Mouse (Mus musculus): ENCODE results near the gene Pycard. TPM values are rescaled to one million over a fixed set of nuclear protein-coding genes. Genes with fewer than 3 reads are reported as not detected.

Gene Pycard
- polyA plus RNA-seq, 1 experiment from 2014 or later, result 72.1 TPM

DNA sequence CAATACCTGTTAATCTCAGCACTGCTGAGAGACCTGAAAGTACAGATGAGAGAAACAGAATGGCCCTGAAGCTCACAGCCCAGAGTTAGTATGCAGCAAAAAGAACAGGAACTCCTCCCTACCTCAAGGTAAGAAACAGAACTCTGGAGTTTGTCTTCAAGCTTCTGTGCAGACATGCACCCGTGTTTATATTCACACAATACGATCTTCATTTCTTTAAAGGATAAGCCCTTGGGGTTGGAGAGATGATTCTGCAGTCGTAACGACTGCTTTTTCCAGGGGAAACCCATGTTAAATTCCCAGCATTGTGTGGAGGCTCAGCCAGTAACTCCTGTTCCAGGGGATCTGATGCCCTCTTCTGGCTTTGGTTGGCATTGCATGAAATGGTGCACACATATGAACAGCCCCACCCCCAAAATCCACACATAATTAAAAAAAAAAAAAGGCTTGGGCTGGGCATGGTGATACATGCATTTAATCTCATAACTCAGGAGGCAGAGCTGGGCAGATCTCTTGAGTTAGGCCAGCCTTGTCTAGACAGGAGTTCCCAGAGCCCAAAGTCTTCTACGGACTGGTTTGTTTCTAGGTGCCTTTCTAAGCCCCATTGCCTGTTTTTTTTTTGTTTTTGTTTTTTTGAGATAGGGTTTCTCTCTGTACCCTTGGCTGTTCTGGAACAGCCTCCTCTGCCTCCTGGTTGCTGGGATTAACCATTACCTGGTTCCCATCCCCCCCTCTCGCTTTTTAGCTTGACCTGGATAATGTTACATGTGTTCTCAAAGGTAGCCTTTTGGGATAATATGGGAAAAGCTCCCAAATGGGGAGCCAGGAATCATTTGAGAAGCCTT is 1.8 kb downstream of the Pycard start:
- no peaks in the 10 kb centered on the region for H3K9me3 ChIP-seq (replicated peaks; ENCODE audit: control insufficient read depth, low read length)
- H3K9ac ChIP-seq (ENCODE audit: low read length), result no peak overlapping the region
- 46% methylated on average over 6 of the region's 6 CpGs for WGBS
- H3K4me2 ChIP-seq (ENCODE audit: low read depth, low read length), result peak overlapping the region; percentile 76; the same call in 1 of the 2 replicates
- H3K27me3 ChIP-seq (ENCODE audit: control insufficient read depth, insufficient read depth, low read length), result no peaks in the 10 kb centered on the region
- H3K4me1 ChIP-seq (ENCODE audit: control insufficient read depth, insufficient read depth, low read length), result peaks cover 16% of the 10 kb centered on the region
- peaks cover 18% of the 10 kb centered on the region for H3K36me3 ChIP-seq (ENCODE audit: control insufficient read depth, insufficient read depth)
- ATAC-seq (replicated peaks; ENCODE audit: extremely low read depth, insufficient read depth, low FRiP score), result 0 out of 2 replicates have a peak, but pooled peaks have one; percentile 15
- H3K27ac ChIP-seq (ENCODE audit: low read length), result peak overlapping the region; percentile 33; the same call in 1 of the 2 replicates
- no peak overlapping the region; the same call in 1 of the 2 replicates for H3K4me3 ChIP-seq (ENCODE audit: low read length)

DNA sequence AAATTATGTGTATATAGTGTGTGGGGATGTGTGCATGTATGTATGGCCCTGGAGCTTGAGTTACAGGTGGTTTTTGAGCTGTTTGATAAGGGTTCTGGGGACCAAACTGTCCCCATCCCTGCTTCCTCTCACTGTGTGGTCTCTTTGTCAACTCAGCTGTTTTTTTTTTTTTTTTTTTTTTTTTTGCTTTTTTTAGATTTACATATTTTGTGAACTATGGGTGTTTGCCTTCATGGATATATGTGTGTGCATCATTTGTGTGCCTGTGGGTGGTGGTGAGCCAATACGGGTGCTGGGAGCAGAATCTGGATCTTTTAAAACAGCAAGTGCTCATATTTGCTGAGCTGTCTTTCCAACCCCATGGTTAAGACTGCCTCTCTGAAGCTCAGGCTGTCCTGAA is 4.8 kb downstream of the Pycard start:
- 75% methylated on average over 1 of the region's 1 CpGs for WGBS
- Histone ChIP-seq H3K36me3 (ENCODE audit: control insufficient read depth, insufficient read depth) (peaks cover 40% of the 10 kb centered on the region), H3K4me2 (ENCODE audit: low read depth, low read length) (no peak overlapping the region)

DNA sequence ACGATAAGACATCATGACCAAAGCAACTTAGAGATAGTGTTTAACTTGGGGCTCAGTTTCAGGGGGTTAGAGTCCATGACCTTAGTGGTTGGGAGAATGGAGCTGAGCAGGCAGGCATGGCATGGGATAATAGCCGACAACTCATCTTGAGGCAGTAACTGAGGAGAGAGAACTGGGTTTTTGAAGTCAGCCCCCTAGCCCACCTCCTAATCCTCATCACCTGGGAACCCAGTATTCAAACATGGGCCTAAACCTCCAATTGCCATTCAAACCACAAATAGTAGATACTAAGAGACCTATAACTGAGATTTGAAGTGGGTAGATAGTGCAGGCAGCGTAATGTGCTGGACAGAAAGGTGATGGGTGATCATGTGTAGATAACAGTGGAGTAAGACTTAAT is 13.1 kb downstream of the Pycard start:
- H3K4me2 ChIP-seq (ENCODE audit: low read depth, low read length), result no peak overlapping the region
- no peak for ATAC-seq (replicated peaks; ENCODE audit: extremely low read depth, insufficient read depth, low FRiP score)
- H3K9me3 ChIP-seq (replicated peaks; ENCODE audit: control insufficient read depth, low read length), result no peaks in the 10 kb centered on the region
- WGBS, result 82% methylated on average over 3 of the region's 3 CpGs
- H3K4me1 ChIP-seq (ENCODE audit: control insufficient read depth, insufficient read depth, low read length), result no peaks in the 10 kb centered on the region
- H3K27ac ChIP-seq (ENCODE audit: low read length), result no peak overlapping the region
- no peak overlapping the region for H3K4me3 ChIP-seq (ENCODE audit: low read length)
- H3K27me3 ChIP-seq (ENCODE audit: control insufficient read depth, insufficient read depth, low read length), result no peaks in the 10 kb centered on the region
- H3K9ac ChIP-seq (ENCODE audit: low read length), result no peak overlapping the region
- peaks cover 87% of the 10 kb centered on the region for H3K36me3 ChIP-seq (ENCODE audit: control insufficient read depth, insufficient read depth)

More for the DNA sequence above, 4.8 kb downstream of the Pycard start:
- Histone ChIP-seq H3K9me3 (replicated peaks; ENCODE audit: control insufficient read depth, low read length) (no peaks in the 10 kb centered on the region), H3K9ac (ENCODE audit: low read length) (no peak overlapping the region), H3K27ac (ENCODE audit: low read length) (no peak overlapping the region), H3K4me1 (ENCODE audit: control insufficient read depth, insufficient read depth, low read length) (peaks cover 16% of the 10 kb centered on the region), H3K4me3 (ENCODE audit: low read length) (no peak overlapping the region), H3K27me3 (ENCODE audit: control insufficient read depth, insufficient read depth, low read length) (no peaks in the 10 kb centered on the region)
- ATAC-seq (replicated peaks; ENCODE audit: extremely low read depth, insufficient read depth, low FRiP score), result no peak

- H3K27ac ChIP-seq (ENCODE audit: low read length), result no peak overlapping the region
- 98% methylated on average over 2 of the region's 2 CpGs for WGBS
- no peak for ATAC-seq (replicated peaks; ENCODE audit: extremely low read depth, insufficient read depth, low FRiP score)
These were observed 14.8 kb downstream of the Pycard start for GRCm38 (mm10) chr7:127978856-127979255.

DNA sequence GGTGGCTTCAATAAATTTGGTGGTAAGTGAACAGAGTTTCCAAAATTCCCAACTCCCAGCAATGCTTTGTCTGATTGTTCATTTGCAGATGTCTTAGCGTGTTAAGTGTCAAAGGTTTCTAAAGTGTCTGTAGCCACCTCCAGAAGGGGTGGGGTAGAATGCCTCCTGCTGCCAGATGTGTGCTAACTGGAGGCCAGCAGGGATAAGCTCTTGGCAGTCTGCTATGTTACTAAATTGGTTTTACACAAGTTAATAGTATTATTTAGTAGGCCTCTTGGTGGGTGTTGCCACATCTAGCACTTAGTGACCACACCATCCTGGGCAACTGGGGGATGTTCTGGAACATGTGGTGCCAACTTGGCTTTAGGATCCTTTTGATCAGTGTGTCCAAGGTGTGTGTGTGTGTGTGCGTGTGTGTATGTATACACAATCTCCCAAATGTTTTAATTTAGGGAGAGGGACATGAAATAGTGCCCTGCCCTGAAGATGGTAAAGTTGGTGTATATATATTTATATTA is 19.2 kb downstream of the Pycard start:
- no peak for ATAC-seq (replicated peaks; ENCODE audit: extremely low read depth, insufficient read depth, low FRiP score)
- Histone ChIP-seq H3K4me3 (ENCODE audit: low read length) (no peak overlapping the region), H3K9ac (ENCODE audit: low read length) (no peak overlapping the region), H3K27me3 (ENCODE audit: control insufficient read depth, insufficient read depth, low read length) (no peaks in the 10 kb centered on the region), H3K9me3 (replicated peaks; ENCODE audit: control insufficient read depth, low read length) (no peaks in the 10 kb centered on the region), H3K36me3 (ENCODE audit: control insufficient read depth, insufficient read depth) (peaks cover 82% of the 10 kb centered on the region), H3K4me2 (ENCODE audit: low read depth, low read length) (no peak overlapping the region), H3K4me1 (ENCODE audit: control insufficient read depth, insufficient read depth, low read length) (peaks cover 13% of the 10 kb centered on the region), H3K27ac (ENCODE audit: low read length) (no peak overlapping the region)
- WGBS, result 82% methylated on average over 2 of the region's 2 CpGs

More at GRCm38 (mm10) chr7:127978856-127979255, 14.8 kb downstream of the Pycard start:
- H3K4me1 ChIP-seq (ENCODE audit: control insufficient read depth, insufficient read depth, low read length), result peaks cover 6% of the 10 kb centered on the region
- no peak overlapping the region for H3K4me3 ChIP-seq (ENCODE audit: low read length)
- no peak overlapping the region for H3K9ac ChIP-seq (ENCODE audit: low read length)
- peaks cover 89% of the 10 kb centered on the region for H3K36me3 ChIP-seq (ENCODE audit: control insufficient read depth, insufficient read depth)
- H3K4me2 ChIP-seq (ENCODE audit: low read depth, low read length), result no peak overlapping the region
- no peaks in the 10 kb centered on the region for H3K27me3 ChIP-seq (ENCODE audit: control insufficient read depth, insufficient read depth, low read length)
- H3K9me3 ChIP-seq (replicated peaks; ENCODE audit: control insufficient read depth, low read length), result no peaks in the 10 kb centered on the region

GRCm38 (mm10) chr7:127967922-127968828 is 25.5 kb downstream of the Pycard start:
- no peaks in the 10 kb centered on the region for H3K9me3 ChIP-seq (replicated peaks; ENCODE audit: control insufficient read depth, low read length)
- under 1% methylated on average over 40 of the region's 42 CpGs for WGBS
- peak overlapping the region; percentile 85 for H3K4me3 ChIP-seq (ENCODE audit: low read length)
- ATAC-seq (replicated peaks; ENCODE audit: extremely low read depth, insufficient read depth, low FRiP score), result peak; percentile 47
- H3K4me2 ChIP-seq (ENCODE audit: low read depth, low read length), result peak overlapping the region; percentile 82
- peak overlapping the region; percentile 95 for H3K9ac ChIP-seq (ENCODE audit: low read length)
- peaks cover 30% of the 10 kb centered on the region for H3K36me3 ChIP-seq (ENCODE audit: control insufficient read depth, insufficient read depth)
- no peaks in the 10 kb centered on the region for H3K27me3 ChIP-seq (ENCODE audit: control insufficient read depth, insufficient read depth, low read length)
- peaks cover 16% of the 10 kb centered on the region for H3K4me1 ChIP-seq (ENCODE audit: control insufficient read depth, insufficient read depth, low read length)
- H3K27ac ChIP-seq (ENCODE audit: low read length), result peak overlapping the region; percentile 94

DNA sequence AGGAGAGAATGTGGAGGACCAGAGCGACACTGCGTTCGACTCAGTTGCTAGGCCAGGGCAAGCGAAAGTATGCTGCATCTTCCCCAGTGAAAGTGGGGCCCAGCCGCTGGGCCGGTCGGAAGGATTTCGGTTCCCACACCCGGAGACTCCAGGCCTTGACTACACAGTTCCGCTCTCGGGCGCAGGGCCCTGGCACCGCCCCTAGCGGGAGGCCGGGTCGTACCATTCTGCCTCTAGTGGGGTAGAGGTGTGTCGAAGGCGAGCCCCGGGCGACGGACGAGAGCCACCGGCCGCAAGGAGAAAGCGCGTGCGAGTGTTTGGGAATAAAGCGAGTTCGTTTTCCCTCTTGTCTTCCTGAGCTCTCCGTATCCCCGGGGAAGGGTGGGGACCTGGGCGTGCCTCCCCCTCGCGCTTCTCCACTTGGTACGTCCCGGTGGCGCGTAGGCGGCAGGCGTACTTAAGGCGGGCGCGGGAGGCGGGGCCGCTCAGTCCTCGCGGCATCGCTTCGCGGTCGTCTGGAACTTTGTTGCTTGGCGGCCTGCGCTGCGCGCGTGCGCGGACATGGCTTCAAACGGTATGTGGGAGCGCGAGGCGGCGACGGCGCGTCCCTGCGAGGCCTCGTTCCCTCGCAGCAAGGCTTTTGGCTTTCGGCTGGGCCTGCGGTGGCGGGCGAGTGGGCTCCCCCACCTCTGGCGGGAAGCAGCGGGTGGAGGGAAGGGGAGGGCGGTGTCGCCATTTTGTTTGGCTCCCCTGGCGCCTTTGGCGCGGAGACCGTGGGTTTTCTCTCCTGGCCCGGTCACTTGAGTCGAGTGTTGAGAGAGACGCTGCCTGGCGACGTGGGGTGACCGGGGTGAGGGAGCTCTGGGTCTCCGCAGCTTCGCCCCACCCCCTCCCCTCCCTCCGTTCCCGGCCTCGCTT is 26.4 kb downstream of the Pycard start, which contains the start of gene Fus:
Gene Fus, plus strand, starts transcription at position 454 of the 918 bp plus-strand sequence.
- peak; percentile 93 for ATAC-seq (replicated peaks; ENCODE audit: extremely low read depth, insufficient read depth, low FRiP score)
- Histone ChIP-seq H3K27ac (ENCODE audit: low read length) (peak within 1 kb of the TSS; percentile 94), H3K4me1 (ENCODE audit: control insufficient read depth, insufficient read depth, low read length) (peaks cover 16% of the 10 kb centered on the region), H3K27me3 (ENCODE audit: control insufficient read depth, insufficient read depth, low read length) (no peaks in the 10 kb centered on the region), H3K9ac (ENCODE audit: low read length) (peak within 1 kb of the TSS; percentile 95), H3K36me3 (ENCODE audit: control insufficient read depth, insufficient read depth) (peaks cover 23% of the 10 kb centered on the region), H3K4me3 (ENCODE audit: low read length) (peak within 1 kb of the TSS; percentile 85), H3K4me2 (ENCODE audit: low read depth, low read length) (peak within 1 kb of the TSS; percentile 82), H3K9me3 (replicated peaks; ENCODE audit: control insufficient read depth, low read length) (no peaks in the 10 kb centered on the region)
- under 1% methylated on average over 85 of the region's 92 CpGs for WGBS

- peak overlapping the region; percentile 94 for H3K27ac ChIP-seq (ENCODE audit: low read length)
- peak overlapping the region; percentile 67 for H3K4me2 ChIP-seq (ENCODE audit: low read depth, low read length)
- peaks cover 16% of the 10 kb centered on the region for H3K36me3 ChIP-seq (ENCODE audit: control insufficient read depth, insufficient read depth)
- no peaks in the 10 kb centered on the region for H3K27me3 ChIP-seq (ENCODE audit: control insufficient read depth, insufficient read depth, low read length)
- 10% methylated on average over 10 of the region's 10 CpGs for WGBS
- no peak for ATAC-seq (replicated peaks; ENCODE audit: extremely low read depth, insufficient read depth, low FRiP score)
- H3K4me1 ChIP-seq (ENCODE audit: control insufficient read depth, insufficient read depth, low read length), result peaks cover 16% of the 10 kb centered on the region
- H3K9ac ChIP-seq (ENCODE audit: low read length), result peak overlapping the region; percentile 95
- H3K4me3 ChIP-seq (ENCODE audit: low read length), result peak overlapping the region; percentile 85
- no peaks in the 10 kb centered on the region for H3K9me3 ChIP-seq (replicated peaks; ENCODE audit: control insufficient read depth, low read length)
These were observed 27.2 kb downstream of the Pycard start for GRCm38 (mm10) chr7:127966371-127966918.
